Mouse (Mus musculus) cerebellum, adult 9-10 months (tissue): ENCODE results near the gene Ube2s.
"Not testable (repeated sequence)": the region's sequence is repeated elsewhere in the genome, so short reads cannot be mapped to it uniquely, and the experiment has no call there.

Experiments used
- DNase-seq: peaks from one replicate; pipeline ENCODE4 v3.0.0; 2022

Ube2s gene

GRCm38 (mm10) chr7:4812303-4813104, at the start of gene Ube2s:
TSS of gene Ube2s (minus strand) at chr7:4812590.
- DNase-seq: peak; percentile 100

GRCm38 (mm10) chr7:4860926-4861325, 48.5 kb upstream of the Ube2s start:
- DNase-seq: not testable (repeated sequence)

DNA sequence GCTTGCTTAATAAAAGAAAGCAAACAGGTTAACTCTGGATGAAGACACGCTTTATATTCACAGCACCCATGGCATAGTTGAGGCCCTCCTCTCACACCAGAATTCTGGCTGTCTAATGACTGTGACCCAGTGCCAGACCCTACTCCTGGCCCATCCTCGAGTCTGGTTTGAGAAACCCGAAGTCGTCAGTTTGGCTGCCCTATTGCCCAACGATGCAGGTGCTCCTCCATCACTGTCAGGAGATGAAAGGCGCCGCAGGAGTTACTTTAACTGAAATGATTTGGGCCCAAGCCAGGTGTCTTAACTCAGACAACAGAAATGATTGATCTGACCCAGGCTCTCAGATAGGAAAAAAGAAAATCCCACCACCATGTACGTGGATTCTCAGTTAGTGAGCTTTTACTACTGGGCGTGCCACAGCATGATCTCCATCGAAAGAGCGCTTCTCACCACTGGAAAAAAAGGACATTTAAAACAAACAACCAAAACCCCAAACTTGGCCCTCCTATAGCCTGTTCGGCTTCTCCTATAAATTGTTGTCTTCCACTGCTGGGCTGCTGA, 47.1 kb upstream of the Ube2s start:
- DNase-seq: no peak

GRCm38 (mm10) chr7:4857321-4857720, 44.9 kb upstream of the Ube2s start:
- DNase-seq: no peak

GRCm38 (mm10) chr7:4856508-4856907, 44.1 kb upstream of the Ube2s start:
- DNase-seq: no peak

DNA sequence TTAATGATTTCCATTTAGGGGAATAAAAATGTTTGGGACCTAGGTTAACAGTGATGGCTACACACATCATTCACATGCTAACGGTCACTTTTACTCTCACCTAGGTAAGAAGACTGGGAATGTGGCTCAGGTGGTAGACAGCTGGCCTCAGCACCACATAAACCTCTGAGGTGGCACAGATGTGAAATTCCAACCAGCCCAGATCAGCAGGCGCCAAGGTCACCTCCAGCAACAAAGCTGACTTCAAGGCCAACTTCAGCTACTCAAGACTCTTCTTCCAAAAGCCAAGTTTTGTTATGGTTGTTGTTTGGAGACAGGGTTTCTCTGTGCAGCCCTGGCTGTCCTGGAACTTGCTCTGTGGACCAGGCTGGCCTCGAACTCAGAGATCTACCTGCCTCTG, 41.2 kb upstream of the Ube2s start:
- no peak for DNase-seq

- no peak for DNase-seq
Observed at GRCm38 (mm10) chr7:4851315-4851688, 38.9 kb upstream of the Ube2s start.

DNA sequence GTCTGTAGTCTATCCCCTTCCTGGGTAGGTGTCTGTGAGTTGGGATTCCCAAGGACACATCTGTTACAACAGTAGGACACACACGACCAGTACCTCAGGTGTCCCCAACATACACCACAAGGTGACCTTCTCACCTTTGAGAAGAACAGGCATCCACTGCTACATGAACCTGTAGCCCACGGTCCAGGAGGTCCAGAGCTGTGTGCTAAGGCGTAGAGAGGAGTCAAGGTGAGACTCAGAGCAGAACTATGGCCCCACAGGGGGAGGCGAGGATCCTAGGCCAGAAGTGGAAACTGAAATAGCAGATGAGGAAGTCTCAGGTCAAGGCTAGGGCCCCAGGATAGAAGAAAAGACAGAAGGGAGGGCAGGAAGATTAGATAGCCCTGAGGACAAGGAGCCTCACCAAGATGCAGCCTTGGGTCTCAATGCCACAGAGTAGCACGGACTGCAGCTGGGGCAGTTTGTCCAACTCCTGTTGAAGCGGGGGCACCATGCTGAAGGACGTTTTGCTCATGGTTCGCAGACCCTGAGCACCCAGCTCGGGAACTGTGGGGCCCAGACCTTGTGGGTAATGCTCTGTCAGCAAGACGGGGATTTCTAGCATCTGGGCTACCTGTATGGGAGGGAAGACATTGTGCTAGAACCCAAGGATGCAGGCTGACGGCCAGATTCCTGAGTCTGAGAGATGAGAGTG, 38.4 kb upstream of the Ube2s start:
- no peak for DNase-seq

DNA sequence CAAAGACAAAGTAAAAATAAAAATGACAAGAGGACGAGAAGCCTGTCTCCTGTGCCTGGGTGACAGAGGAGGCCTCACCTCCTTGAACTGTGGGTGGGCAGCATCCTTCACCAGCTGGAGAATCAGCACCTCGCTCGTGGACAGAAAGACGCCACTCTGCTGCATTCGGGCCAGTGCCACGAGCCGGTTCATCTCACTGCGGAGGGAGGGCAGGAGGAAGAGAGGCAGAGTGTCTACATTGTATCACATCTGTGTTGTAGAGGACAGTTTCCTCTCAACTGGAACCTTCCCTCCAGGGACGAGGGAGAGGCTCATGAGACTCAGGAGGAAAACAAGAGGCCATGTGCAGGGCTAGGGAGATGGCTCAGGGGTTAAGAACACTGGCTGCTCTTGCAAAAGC, 37.0 kb upstream of the Ube2s start:
- no peak for DNase-seq

- peak; percentile 80 for DNase-seq
Observed at GRCm38 (mm10) chr7:4844917-4845309, 32.5 kb upstream of the Ube2s start.

- DNase-seq: peak; percentile 27
Observed at GRCm38 (mm10) chr7:4844245-4844916, 32.0 kb upstream of the Ube2s start, which contains the start of gene Shisa7. TSS of gene Shisa7 (minus strand) at chr7:4844696.

DNA sequence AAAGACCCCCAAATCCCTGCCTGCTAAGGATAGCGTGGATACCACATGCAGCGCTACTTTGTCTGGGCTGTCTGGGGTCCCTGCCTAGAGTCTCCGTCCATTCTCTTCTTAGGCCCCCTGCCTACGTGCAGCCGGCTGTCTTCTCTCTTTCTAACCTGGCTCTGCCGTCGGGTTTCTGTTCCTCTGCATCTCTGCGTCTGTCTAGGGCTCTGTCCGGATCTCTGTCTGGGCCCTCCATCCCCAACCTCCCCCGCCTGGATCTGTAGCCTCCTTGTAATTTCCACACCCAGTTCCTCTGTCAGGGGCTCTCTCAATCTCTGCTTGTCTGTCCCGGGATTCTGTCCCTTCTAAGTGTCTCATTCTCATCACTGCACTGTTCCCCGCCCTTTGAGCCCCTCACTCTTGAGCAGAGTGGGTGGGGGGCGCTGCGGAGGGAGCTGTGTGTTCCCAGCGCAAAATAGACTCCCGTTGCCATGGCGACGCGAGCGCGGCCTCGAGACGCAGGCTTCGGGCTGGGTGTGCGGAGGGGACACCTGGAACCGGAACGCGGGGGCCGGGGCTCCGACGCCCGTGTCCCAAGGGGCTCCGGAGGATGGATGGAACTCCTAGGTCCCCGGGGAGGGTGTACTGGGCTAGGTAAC, 31.3 kb upstream of the Ube2s start:
- peak; percentile 43 for DNase-seq

DNA sequence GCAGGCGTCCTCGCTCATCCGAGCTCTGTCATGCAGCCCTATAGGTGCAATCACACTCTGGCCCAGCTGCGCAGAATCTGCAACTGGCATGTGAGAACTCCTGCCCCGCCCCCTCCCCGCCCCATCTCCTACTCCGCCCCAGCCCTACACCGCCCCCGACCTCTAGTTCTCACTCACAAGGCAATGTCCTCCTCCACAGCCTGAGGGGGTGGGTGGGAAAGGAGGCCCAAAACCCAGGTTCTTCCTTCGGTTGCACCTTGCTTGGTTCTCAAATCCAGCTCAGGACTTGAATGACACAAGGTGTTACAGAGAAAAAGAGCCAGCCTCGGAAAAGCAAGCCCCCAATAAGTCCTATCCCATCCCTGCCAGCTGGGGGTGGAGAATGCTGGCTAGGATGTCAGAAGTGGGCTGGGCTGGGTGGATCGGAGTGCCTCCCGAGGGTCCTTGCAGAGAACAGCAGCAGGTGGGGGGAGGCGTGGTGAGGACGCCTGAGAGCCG, 30.3 kb upstream of the Ube2s start:
- DNase-seq: no peak

GRCm38 (mm10) chr7:4842077-4842476, 29.7 kb upstream of the Ube2s start:
- DNase-seq: no peak

- DNase-seq: no peak
Observed at GRCm38 (mm10) chr7:4837639-4838038, 25.2 kb upstream of the Ube2s start.

DNA sequence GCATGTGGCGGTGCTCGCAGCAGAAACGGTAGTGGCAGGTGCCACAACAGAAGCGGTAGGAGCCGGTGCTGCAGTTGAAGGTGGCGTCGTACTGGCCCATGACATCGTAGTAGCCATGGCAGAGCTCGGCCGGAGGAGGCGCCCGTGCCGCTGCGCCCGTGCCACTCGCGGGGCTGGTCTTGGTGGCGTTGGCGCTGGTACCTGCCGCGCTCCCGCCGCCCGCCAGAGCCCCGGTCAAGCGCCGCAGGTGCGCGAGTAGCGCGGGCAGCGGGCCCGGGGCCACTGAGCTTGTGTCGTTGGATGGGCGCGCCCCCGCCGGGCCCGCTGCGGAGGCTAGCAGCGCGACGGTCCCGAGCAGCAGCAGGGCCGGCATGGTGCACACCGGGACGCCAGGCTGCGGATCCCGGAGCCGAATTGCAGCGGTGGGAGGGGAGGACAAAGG, 24.0 kb upstream of the Ube2s start:
- peak; percentile 88 for DNase-seq

GRCm38 (mm10) chr7:4835631-4836327, 23.4 kb upstream of the Ube2s start:
- peak; percentile 65 for DNase-seq

- DNase-seq: no peak
Observed at GRCm38 (mm10) chr7:4830476-4830875, 18.1 kb upstream of the Ube2s start.

DNA sequence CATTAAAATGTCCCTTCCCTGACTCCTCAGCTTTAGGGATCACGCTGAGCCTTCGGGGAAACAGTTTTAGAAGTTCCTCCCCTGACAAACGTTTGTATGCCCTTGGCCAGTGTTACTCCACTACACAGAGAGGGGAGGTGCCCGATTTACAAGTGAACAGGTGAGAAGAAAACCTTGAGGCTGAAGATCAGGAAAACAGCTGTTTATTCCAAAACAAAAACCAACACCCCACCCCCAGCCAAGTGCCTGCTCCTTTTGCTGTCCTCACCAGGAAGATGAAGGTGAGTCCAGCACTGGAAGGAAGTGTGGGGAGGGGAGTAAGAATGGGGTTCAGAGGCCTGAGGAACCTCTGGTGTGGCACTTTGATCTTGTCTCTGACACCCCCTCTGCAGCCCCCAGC, 13.0 kb upstream of the Ube2s start:
- DNase-seq: no peak

DNA sequence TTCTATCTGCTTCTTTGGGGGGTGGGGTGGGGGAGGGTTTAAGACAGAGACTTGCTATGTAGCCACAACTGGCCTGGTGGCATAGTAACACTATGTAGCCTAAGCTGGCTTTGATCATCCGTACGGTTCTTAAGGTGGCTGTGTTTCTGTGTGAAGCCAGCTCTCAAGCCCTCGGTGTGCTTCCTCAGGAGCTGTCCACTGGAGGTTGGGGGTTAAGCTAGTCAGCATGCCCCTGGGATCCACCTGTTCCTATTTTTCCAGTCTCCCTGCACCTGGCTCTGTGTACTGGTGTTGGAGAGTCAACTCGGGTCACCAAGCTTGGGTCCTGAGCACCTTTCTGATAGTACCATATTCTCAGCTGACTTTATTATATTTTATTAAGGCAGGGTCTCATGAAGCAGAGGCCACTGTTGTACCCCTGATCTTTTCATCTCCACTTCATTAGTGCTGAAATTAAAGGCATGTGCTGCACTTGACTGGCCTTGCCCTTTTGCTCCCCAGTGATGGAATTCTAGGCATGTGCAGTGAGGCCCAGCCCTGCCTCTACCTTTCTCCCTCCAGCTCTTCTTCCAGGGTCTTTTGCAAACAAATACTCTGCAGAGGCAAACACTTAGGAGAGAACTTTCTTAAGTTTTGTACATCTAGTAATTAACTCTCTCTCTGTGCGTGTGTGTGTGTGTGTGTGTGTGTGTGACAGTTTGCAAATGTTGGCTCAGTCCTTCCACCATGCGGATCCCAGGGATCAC, 9.9 kb upstream of the Ube2s start:
- DNase-seq: no peak

DNA sequence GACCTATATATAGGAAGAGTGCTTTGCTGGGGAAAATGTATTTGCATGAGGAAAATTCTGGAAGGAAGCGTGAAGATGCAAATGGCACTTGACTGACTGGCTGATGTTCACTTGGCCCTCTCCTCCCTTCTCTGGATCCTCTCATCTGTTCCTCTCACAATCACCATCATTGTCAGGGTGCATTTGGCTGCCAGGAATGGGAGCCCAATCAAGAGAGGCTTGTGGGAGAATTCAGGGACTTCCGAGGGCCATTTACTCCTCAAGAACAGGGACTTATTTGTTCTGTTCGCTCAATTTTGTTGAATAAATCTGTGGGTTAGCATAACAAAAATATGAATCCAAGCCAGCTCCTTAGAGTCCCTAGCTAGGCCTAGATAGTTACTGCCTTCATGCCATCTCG, 9.3 kb upstream of the Ube2s start:
- no peak for DNase-seq
